21 mouse cellular contexts compared by ENCODE assay signal in genomic region chr2:156423672-156424071, GRCm38 (mm10). TPM values are rescaled to one million over a fixed set of nuclear protein-coding genes. Genes with fewer than 3 reads are reported as not detected.
DNase-seq lines count a peak whose midpoint lies in the region; ATAC-seq and TF ChIP-seq lines count a peak whose summit lies in the region.
"Had no signal": no experiment of that assay in that cellular context is flagged by ENCODE, and none has a peak within 500 bp of the region (broad histone marks: within the 10 kb centered on the region; RNA-seq: fewer than 3 reads in every experiment).

No protein-coding gene starts in this region.

- H3K4me1 ChIP-seq in hindbrain, embryonic 13.5 days (replicated peaks), result peaks cover 57% of the 10 kb centered on the region
- H3K4me1 ChIP-seq in hindbrain, embryonic 12.5 days, result peaks cover 19% of the 10 kb centered on the region
- H3K4me1 ChIP-seq in midbrain, embryonic 14.5 days (ENCODE audit: control insufficient read depth, insufficient read depth, low read length), result peaks cover 22% of the 10 kb centered on the region
- peaks cover 6% of the 10 kb centered on the region for H3K4me1 ChIP-seq in midbrain, embryonic 11.5 days (ENCODE audit: control insufficient read depth, insufficient read depth, low read length)
- H3K4me1 ChIP-seq in hindbrain, postnatal 0 days (ENCODE audit: insufficient read depth, low read length), result 0 out of 2 replicates have a peak, but pooled peaks cover 5% of the 10 kb centered on the region

- H3K4me2 ChIP-seq in hindbrain, embryonic 13.5 days, result peak overlapping the region; percentile 78; the same call in 1 of the 2 replicates
- H3K4me2 ChIP-seq in hindbrain, embryonic 12.5 days (replicated peaks), result no peak overlapping the region
- H3K4me2 ChIP-seq in midbrain, embryonic 14.5 days (ENCODE audit: low read length), result peak overlapping the region; percentile 79
- H3K4me2 ChIP-seq in midbrain, embryonic 11.5 days, result no peak overlapping the region
- peak overlapping the region; percentile 83 for H3K4me2 ChIP-seq in hindbrain, postnatal 0 days (ENCODE audit: low read depth, low read length)
- H3K4me2 ChIP-seq: embryonic facial prominence, embryonic 13.5 days; heart, embryonic 15.5 days; intestine, embryonic 15.5 days had no signal

- H3K9me3 ChIP-seq in hindbrain, embryonic 13.5 days, result no peaks in the 10 kb centered on the region
- no peaks in the 10 kb centered on the region for H3K9me3 ChIP-seq in hindbrain, embryonic 12.5 days (replicated peaks)
- no peaks in the 10 kb centered on the region for H3K9me3 ChIP-seq in midbrain, embryonic 14.5 days (ENCODE audit: control insufficient read depth, low read length)
- H3K9me3 ChIP-seq in midbrain, embryonic 11.5 days (ENCODE audit: control insufficient read depth, low read length), result no peaks in the 10 kb centered on the region
- H3K9me3 ChIP-seq in hindbrain, postnatal 0 days (ENCODE audit: low read length), result no peaks in the 10 kb centered on the region
- H3K9me3 ChIP-seq: embryonic facial prominence, embryonic 13.5 days; G1E; heart, embryonic 10.5 days; heart, embryonic 15.5 days; intestine, embryonic 15.5 days had no signal

- no peak overlapping the region for H3K27ac ChIP-seq in hindbrain, embryonic 13.5 days
- no peak overlapping the region for H3K27ac ChIP-seq in hindbrain, embryonic 12.5 days
- H3K27ac ChIP-seq in midbrain, embryonic 14.5 days (replicated peaks; ENCODE audit: low read depth, low read length), result no peak overlapping the region
- no peak overlapping the region for H3K27ac ChIP-seq in midbrain, embryonic 11.5 days (ENCODE audit: low read depth, low read length)
- no peak overlapping the region for H3K27ac ChIP-seq in hindbrain, postnatal 0 days
- H3K27ac ChIP-seq: embryonic facial prominence, embryonic 13.5 days; heart, embryonic 10.5 days; heart, embryonic 15.5 days; intestine, embryonic 15.5 days had no signal

- peaks cover 21% of the 10 kb centered on the region for H3K27me3 ChIP-seq in hindbrain, embryonic 13.5 days
- H3K27me3 ChIP-seq in hindbrain, embryonic 12.5 days, result peaks cover 41% of the 10 kb centered on the region
- no peaks in the 10 kb centered on the region for H3K27me3 ChIP-seq in midbrain, embryonic 14.5 days (ENCODE audit: control insufficient read depth, insufficient read depth, low read length)
- peaks cover 42% of the 10 kb centered on the region for H3K27me3 ChIP-seq in midbrain, embryonic 11.5 days (ENCODE audit: control insufficient read depth, insufficient read depth, low read length)
- no peaks in the 10 kb centered on the region for H3K27me3 ChIP-seq in hindbrain, postnatal 0 days (ENCODE audit: insufficient read depth, low read length)

- 85% methylated on average over 4 of the region's 4 CpGs for WGBS in hindbrain, embryonic 13.5 days
- 82% methylated on average over 4 of the region's 4 CpGs for WGBS in hindbrain, embryonic 12.5 days
- WGBS in midbrain, embryonic 14.5 days, result 84% methylated on average over 4 of the region's 4 CpGs
- WGBS in midbrain, embryonic 11.5 days, result 85% methylated on average over 4 of the region's 4 CpGs
- 85% methylated on average over 4 of the region's 4 CpGs for WGBS in hindbrain, postnatal 0 days

- no peak for ATAC-seq in hindbrain, embryonic 13.5 days (ENCODE audit: low FRiP score)
- ATAC-seq in hindbrain, embryonic 12.5 days (ENCODE audit: low FRiP score), result no peak
- no peak for ATAC-seq in midbrain, embryonic 14.5 days (ENCODE audit: low FRiP score, low TSS enrichment)
- no peak for ATAC-seq in midbrain, embryonic 11.5 days (ENCODE audit: low FRiP score)
- no peak for ATAC-seq in hindbrain, postnatal 0 days
- ATAC-seq: forebrain, embryonic 14.5 days; intestine, embryonic 15.5 days had no signal

- peaks cover 7% of the 10 kb centered on the region; the same call in 1 of the 2 replicates for H3K36me3 ChIP-seq in hindbrain, embryonic 13.5 days
- H3K36me3 ChIP-seq in hindbrain, embryonic 12.5 days, result no peaks in the 10 kb centered on the region
- H3K36me3 ChIP-seq in midbrain, embryonic 14.5 days (ENCODE audit: control insufficient read depth, insufficient read depth, low read length), result no peaks in the 10 kb centered on the region
- no peaks in the 10 kb centered on the region for H3K36me3 ChIP-seq in midbrain, embryonic 11.5 days (ENCODE audit: control insufficient read depth, insufficient read depth, low read length)
- H3K36me3 ChIP-seq in hindbrain, postnatal 0 days (ENCODE audit: insufficient read depth, low read length), result no peaks in the 10 kb centered on the region
- H3K36me3 ChIP-seq: embryonic facial prominence, embryonic 13.5 days; G1E; heart, embryonic 10.5 days; heart, embryonic 15.5 days; intestine, embryonic 15.5 days had no signal

- H3K4me3 ChIP-seq in hindbrain, embryonic 13.5 days, result no peak overlapping the region
- no peak overlapping the region for H3K4me3 ChIP-seq in hindbrain, embryonic 12.5 days
- H3K4me3 ChIP-seq in midbrain, embryonic 14.5 days (replicated peaks; ENCODE audit: low read depth, low read length), result no peak overlapping the region
- no peak overlapping the region for H3K4me3 ChIP-seq in midbrain, embryonic 11.5 days (ENCODE audit: low read depth, low read length)
- no peak overlapping the region for H3K4me3 ChIP-seq in hindbrain, postnatal 0 days (ENCODE audit: low read length)
- H3K4me3 ChIP-seq: embryonic facial prominence, embryonic 13.5 days; heart, embryonic 10.5 days; heart, embryonic 15.5 days; intestine, embryonic 15.5 days had no signal

- H3K9ac ChIP-seq in hindbrain, embryonic 13.5 days, result no peak overlapping the region
- no peak overlapping the region for H3K9ac ChIP-seq in hindbrain, embryonic 12.5 days
- no peak overlapping the region for H3K9ac ChIP-seq in midbrain, embryonic 14.5 days (replicated peaks; ENCODE audit: low read length)
- no peak overlapping the region for H3K9ac ChIP-seq in midbrain, embryonic 11.5 days (ENCODE audit: low read length)
- H3K9ac ChIP-seq in hindbrain, postnatal 0 days (replicated peaks; ENCODE audit: low read length), result no peak overlapping the region
- H3K9ac ChIP-seq: embryonic facial prominence, embryonic 13.5 days; heart, embryonic 15.5 days; intestine, embryonic 15.5 days had no signal

- TF ChIP-seq CTCF in hindbrain, postnatal 0 days (IDR thresholded peaks at IDR 0.05; ENCODE audit: low read depth), result no peak

- no peak for DNase-seq in midbrain, embryonic 14.5 days
- DNase-seq in midbrain, embryonic 11.5 days (ENCODE audit: low spot score, missing footprints), result no peak
- no peak for DNase-seq in hindbrain, postnatal 0 days (ENCODE audit: low spot score)
- DNase-seq in right cerebral cortex, adult 18-20 months, result no peak
- DNase-seq in adrenal gland, postnatal 4 days (ENCODE audit: low spot score in 2 of 2), result no peak
- DNase-seq: adrenal gland, postnatal 10 days; cerebellum, adult 18-20 months; cerebellum, adult 9-11 months; cerebellum, postnatal 36 days; gastrocnemius, postnatal 10 days; heart, adult 18-20 months; heart, postnatal 14 days; kidney, adult 18-20 months had no signal

RNA-seq across cellular contexts. Expression of gene Epb41l1, which starts 3.0 kb away (rescaled TPM):
- 11.3 and 11.5 TPM in 2 replicates for polyA plus RNA-seq in hindbrain, embryonic 13.5 days (2015; fragmentation: Nextera tagmentation; extraction: Ambion mirVana)
- polyA plus RNA-seq in hindbrain, embryonic 12.5 days (2016; fragmentation: Nextera tagmentation; extraction: Ambion mirVana), result 6.1 and 7.1 TPM in 2 replicates
- polyA plus RNA-seq in midbrain, embryonic 14.5 days (2014; fragmentation: Nextera tagmentation; extraction: Ambion mirVana), result 20.9 and 26.1 TPM in 2 replicates
- polyA plus RNA-seq in midbrain, embryonic 11.5 days (2014; fragmentation: Nextera tagmentation; extraction: Ambion mirVana), result 3.1 and 3.9 TPM in 2 replicates
- 228 and 259 TPM in 2 replicates for total RNA-seq in hindbrain, postnatal 0 days (2014; rRNA removed)
- 10.7 and 11.2 TPM in 2 replicates for polyA plus RNA-seq in hindbrain, postnatal 0 days (2015; fragmentation: Nextera tagmentation; extraction: Ambion mirVana)
- 10 to 100 TPM; 54.3 to 56.1 TPM for total RNA-seq in adrenal gland, postnatal 4 days (2021)

Comparison
In these comparisons a context has a peak if more than half of its experiments do, and no peak if none do; other contexts are left out.
1. H3K4me2 ChIP-seq: peak in hindbrain, embryonic 13.5 days (single experiment), midbrain, embryonic 14.5 days (single experiment) and hindbrain, postnatal 0 days (single experiment); none in hindbrain, embryonic 12.5 days (single experiment) and midbrain, embryonic 11.5 days (single experiment).